Mouse (Mus musculus) liver, postnatal 0 days (tissue): ENCODE measurements around the gene 4931428L18Rik. TPM values are rescaled to one million over a fixed set of nuclear protein-coding genes. Genes with fewer than 3 reads are reported as not detected.
A peak's percentile ranks its signal among the peaks of the same experiment; 100 is the strongest.

Experiments
- ATAC-seq: fragments of 200-750 bp; cut with Nextera tagmentation; 2 replicates; pipeline ENCODE4 v1.8.0; 2017; ENCODE audit warnings: mild to moderate bottlenecking, moderate library complexity
- DNase-seq: peaks from one replicate; pipeline ENCODE4 v3.0.0-alpha.2; 2016
- H3K27ac ChIP-seq: fragments of 300-500 bp; sonication (generic); 2 replicates; pipeline ENCODE4 v1.5.1; 2014; ENCODE audit warnings: antibody characterized with exemption, moderate library complexity, mild to moderate bottlenecking, low read depth
- H3K27me3 ChIP-seq: fragments of 300-500 bp; sonication (generic); 2 replicates; pipeline ENCODE4 v1.6.1; 2014; ENCODE audit warnings: low read length, control low read depth, mixed read lengths; ENCODE audit not compliant: insufficient read depth
- H3K36me3 ChIP-seq: fragments of 300-500 bp; sonication (generic); replicated peaks from 2 replicates; pipeline ENCODE4 v1.6.1; 2014; ENCODE audit warnings: mild to moderate bottlenecking, control low read depth, low read length, moderate library complexity, mixed read lengths; ENCODE audit not compliant: insufficient read depth
- H3K4me1 ChIP-seq: fragments of 300-500 bp; sonication (generic); 2 replicates; pipeline ENCODE4 v1.6.1; 2014; ENCODE audit warnings: antibody characterized with exemption, mild to moderate bottlenecking, control low read depth; ENCODE audit not compliant: insufficient read depth
- H3K4me2 ChIP-seq: fragments of 300-500 bp; sonication (generic); 2 replicates; pipeline ENCODE4 v1.6.1; 2014; ENCODE audit warnings: low read depth, mild to moderate bottlenecking, low read length, moderate library complexity, mixed read lengths
- H3K4me3 ChIP-seq: fragments of 300-500 bp; sonication (generic); 2 replicates; pipeline ENCODE4 v1.5.1; 2014; ENCODE audit warnings: low read depth, low read length
- H3K9ac ChIP-seq: fragments of 300-500 bp; sonication (generic); replicated peaks from 2 replicates; pipeline ENCODE4 v1.6.1; 2014; ENCODE audit warnings: mild to moderate bottlenecking, moderate library complexity
- H3K9me3 ChIP-seq: fragments of 300-500 bp; sonication (generic); 2 replicates; pipeline ENCODE4 v1.6.1; 2016; ENCODE audit warnings: mild to moderate bottlenecking, control low read depth, low read length, mixed read lengths
- CTCF ChIP-seq: sonication (generic); IDR thresholded peaks from 2 replicates; pipeline ENCODE4 v1.5.1; 2016; ENCODE audit warnings: antibody characterized with exemption, low read depth
- EP300 ChIP-seq: IDR thresholded peaks from 2 replicates; pipeline ENCODE4 v1.6.1; 2016; ENCODE audit warnings: antibody characterized with exemption, low read depth, mild to moderate bottlenecking
- WGBS: fragments of 180-500 bp; shearing (Covaris S2); extraction: QIAGEN DNeasy Blood & Tissue Kit; methylation state at CpG from one replicate; pipeline ENCODE4 v1.1.7; 2014; ENCODE audit not compliant: insufficient replicate concordance; 5-methylcytosine and 5-hydroxymethylcytosine counted together
- polyA plus RNA-seq: library from polyadenylated mRNA; unstranded; fragments of >200 nt; fragmentation: Nextera tagmentation; extraction: Ambion mirVana; gene quantifications from 2 replicates; pipeline ENCODE4 v1.2.1, GENCODE M21; 2015

The 4931428L18Rik gene
- polyA plus RNA-seq, 1 experiment from 2014 or later: 0.32 TPM

GRCm38 (mm10) chr1:31153793-31154349 lies 68.6 kb downstream of the 4931428L18Rik start:
- Histone ChIP-seq H3K9ac (no peak overlapping the region), H3K27me3 (no peaks in the 10 kb centered on the region), H3K9me3 (no peaks in the 10 kb centered on the region), H3K4me1 (no peaks in the 10 kb centered on the region; the same call in 1 of the 2 replicates), H3K36me3 (no peaks in the 10 kb centered on the region), H3K4me2 (no peak overlapping the region; the same call in 1 of the 2 replicates), H3K27ac (no peak overlapping the region), H3K4me3 (no peak overlapping the region)
- ATAC-seq: peak; percentile 85
- 10% methylated on average over 7 of the region's 7 CpGs for WGBS
- DNase-seq: peak; percentile 53
- no peak for TF ChIP-seq EP300
- peak; percentile 81 for TF ChIP-seq CTCF

GRCm38 (mm10) chr1:31152799-31153426 lies 69.6 kb downstream of the 4931428L18Rik start:
- Histone ChIP-seq H3K9ac (no peak overlapping the region), H3K27me3 (no peaks in the 10 kb centered on the region), H3K4me2 (no peak overlapping the region), H3K36me3 (no peaks in the 10 kb centered on the region), H3K4me3 (no peak overlapping the region), H3K4me1 (no peaks in the 10 kb centered on the region; the same call in 1 of the 2 replicates), H3K9me3 (no peaks in the 10 kb centered on the region), H3K27ac (no peak overlapping the region)
- TF ChIP-seq CTCF: peak; percentile 67
- no peak for TF ChIP-seq EP300
- DNase-seq: peak; percentile 16
- ATAC-seq: peak; percentile 71
- 42% methylated on average over 2 of the region's 2 CpGs for WGBS

GRCm38 (mm10) chr1:31150546-31150945 lies 71.9 kb downstream of the 4931428L18Rik start:
- H3K4me1 ChIP-seq: no peaks in the 10 kb centered on the region; the same call in 1 of the 2 replicates
- H3K27me3 ChIP-seq: no peaks in the 10 kb centered on the region
- H3K27ac ChIP-seq: no peak overlapping the region
- TF ChIP-seq EP300: no peak
- no peak for TF ChIP-seq CTCF
- H3K9ac ChIP-seq: no peak overlapping the region
- no peaks in the 10 kb centered on the region for H3K36me3 ChIP-seq
- H3K4me3 ChIP-seq: no peak overlapping the region
- DNase-seq: no peak
- ATAC-seq: no peak
- 59% methylated on average over 3 of the region's 3 CpGs for WGBS
- no peaks in the 10 kb centered on the region for H3K9me3 ChIP-seq
- no peak overlapping the region for H3K4me2 ChIP-seq

DNA sequence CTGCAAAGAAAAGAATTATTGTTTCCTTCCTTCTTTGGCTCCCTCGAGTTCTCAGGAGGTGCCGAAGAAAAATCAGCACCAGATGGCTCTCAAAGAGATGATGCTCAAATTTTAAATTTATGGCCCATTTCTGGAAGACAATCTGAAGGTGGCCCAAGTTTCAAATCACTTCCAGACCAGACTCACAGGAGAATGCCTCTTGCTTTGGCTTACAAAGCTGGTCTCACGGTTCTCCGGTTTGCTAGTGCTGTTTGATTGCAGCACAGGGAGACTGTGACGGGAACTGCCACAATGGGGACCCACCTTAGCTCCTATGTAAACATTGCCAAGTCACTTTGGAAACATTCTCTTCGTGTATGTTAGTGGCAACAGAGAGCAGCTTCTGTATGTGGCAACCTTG lies 72.8 kb downstream of the 4931428L18Rik start:
- H3K4me1 ChIP-seq: no peaks in the 10 kb centered on the region; the same call in 1 of the 2 replicates
- WGBS: 38% methylated on average over 6 of the region's 6 CpGs
- no peaks in the 10 kb centered on the region for H3K27me3 ChIP-seq
- no peak overlapping the region for H3K27ac ChIP-seq
- H3K9me3 ChIP-seq: no peaks in the 10 kb centered on the region
- no peak overlapping the region for H3K9ac ChIP-seq
- no peak for TF ChIP-seq CTCF
- ATAC-seq (peak; percentile 33; the same call in 1 of the 2 replicates), DNase-seq (no peak)
- no peak overlapping the region for H3K4me2 ChIP-seq
- H3K4me3 ChIP-seq: no peak overlapping the region
- H3K36me3 ChIP-seq: no peaks in the 10 kb centered on the region

DNA sequence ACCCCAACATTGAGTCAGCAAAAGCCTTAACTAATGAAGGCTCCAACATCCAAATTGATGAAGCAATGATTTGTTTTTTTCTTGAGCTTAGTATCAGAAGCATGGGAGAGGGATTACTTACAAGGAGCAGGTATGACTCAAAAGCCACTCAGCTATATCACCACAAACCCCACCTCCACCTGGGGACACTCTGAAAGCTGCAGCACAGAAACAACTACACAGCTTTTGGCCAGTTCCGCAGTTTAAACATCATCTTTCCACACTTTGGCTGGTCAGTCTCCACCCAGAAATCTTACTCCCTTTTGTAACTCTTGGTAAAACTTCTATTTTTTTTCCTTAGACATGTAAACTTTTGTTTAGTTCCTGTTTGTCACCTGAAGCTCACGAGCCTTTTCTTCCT lies 78.9 kb downstream of the 4931428L18Rik start:
- no peak for TF ChIP-seq CTCF
- no peak for TF ChIP-seq EP300
- Histone ChIP-seq H3K27me3 (no peaks in the 10 kb centered on the region), H3K4me1 (peaks cover 5% of the 10 kb centered on the region; the same call in 1 of the 2 replicates), H3K9me3 (no peaks in the 10 kb centered on the region), H3K9ac (no peak overlapping the region), H3K4me3 (no peak overlapping the region), H3K4me2 (no peak overlapping the region), H3K27ac (no peak overlapping the region), H3K36me3 (no peaks in the 10 kb centered on the region)
- ATAC-seq: no peak
- WGBS: 66% methylated on average over 2 of the region's 2 CpGs
- no peak for DNase-seq

DNA sequence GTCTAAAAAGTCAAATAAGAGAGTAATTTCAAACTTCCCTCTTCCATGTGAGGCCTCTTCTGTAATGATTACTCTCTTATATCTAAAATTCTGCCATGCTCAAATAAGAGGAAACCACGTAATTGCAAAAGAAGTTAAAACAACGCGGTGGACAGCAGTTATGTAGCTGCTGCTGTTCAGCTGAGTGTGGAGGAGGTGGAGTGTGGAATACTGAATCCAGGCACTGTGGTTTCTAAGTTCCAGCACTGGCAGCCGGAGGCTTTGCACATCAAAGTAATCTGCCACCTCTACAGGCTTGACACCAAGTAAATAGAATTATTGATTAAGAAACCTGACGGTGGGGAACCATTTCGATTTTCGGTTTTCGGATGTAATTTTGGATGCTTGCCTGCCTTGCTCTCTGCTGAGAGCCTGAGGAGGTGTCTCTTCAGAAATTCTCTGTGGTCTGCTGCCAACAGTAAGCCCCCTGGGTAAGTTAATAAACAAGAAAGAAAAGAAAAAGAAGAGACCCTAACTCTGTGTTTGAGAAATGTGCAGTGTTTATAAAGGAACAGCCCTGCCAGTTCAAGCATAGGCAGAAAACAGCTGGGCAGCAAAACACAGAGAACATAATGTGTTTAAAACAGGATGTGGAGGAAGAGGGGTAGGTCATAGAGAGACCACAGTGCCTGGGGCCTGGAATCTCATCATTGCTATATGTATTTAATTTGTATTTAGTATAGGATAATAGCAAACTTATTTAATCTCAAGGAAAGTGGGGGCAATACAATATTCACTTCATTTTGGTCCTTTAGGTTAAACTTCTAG lies 80.0 kb downstream of the 4931428L18Rik start:
- ATAC-seq (no peak), DNase-seq (no peak)
- H3K4me3 ChIP-seq: no peak overlapping the region
- H3K36me3 ChIP-seq: no peaks in the 10 kb centered on the region
- no peak for TF ChIP-seq EP300
- no peak for TF ChIP-seq CTCF
- no peaks in the 10 kb centered on the region for H3K27me3 ChIP-seq
- no peak overlapping the region for H3K9ac ChIP-seq
- H3K9me3 ChIP-seq: no peaks in the 10 kb centered on the region
- H3K4me1 ChIP-seq: peaks cover 5% of the 10 kb centered on the region; the same call in 1 of the 2 replicates
- WGBS: 38% methylated on average over 8 of the region's 8 CpGs
- no peak overlapping the region for H3K4me2 ChIP-seq
- no peak overlapping the region for H3K27ac ChIP-seq
